Mouse (Mus musculus) embryonic facial prominence, embryonic 11.5 days (tissue): ENCODE results near the gene Asic2. TPM values are rescaled to one million over a fixed set of nuclear protein-coding genes. Genes with fewer than 3 reads are reported as not detected.

Source experiments
- ATAC-seq: fragments of 200-750 bp; cut with Nextera tagmentation; replicated peaks from 2 replicates; pipeline ENCODE4 v1.8.0; 2017; ENCODE audit warnings: low read depth; ENCODE audit not compliant: insufficient number of reproducible peaks, low FRiP score, low TSS enrichment
- DNase-seq: peaks from one replicate; pipeline ENCODE4 v3.0.0-alpha.2; 2015; ENCODE audit warnings: low spot score
- H3K27ac ChIP-seq: fragments of 300-500 bp; sonication (generic); replicated peaks from 2 replicates; pipeline ENCODE4 v1.5.1; 2014; ENCODE audit warnings: mild to moderate bottlenecking, low read depth, low read length, control low read depth
- H3K27me3 ChIP-seq: fragments of 300-500 bp; sonication (generic); 2 replicates; pipeline ENCODE4 v1.6.1; 2014; ENCODE audit warnings: mild to moderate bottlenecking, low read length, moderate library complexity, mixed read lengths; ENCODE audit not compliant: control insufficient read depth, insufficient read depth
- H3K36me3 ChIP-seq: fragments of 300-500 bp; sonication (generic); replicated peaks from 2 replicates; pipeline ENCODE4 v1.6.1; 2014; ENCODE audit warnings: low read depth, mild to moderate bottlenecking, low read length, moderate library complexity, mixed read lengths; ENCODE audit not compliant: control insufficient read depth, insufficient read depth
- H3K4me1 ChIP-seq: fragments of 300-500 bp; sonication (generic); 2 replicates; pipeline ENCODE4 v1.6.1; 2014; ENCODE audit warnings: low read length, mixed read lengths; ENCODE audit not compliant: control insufficient read depth, insufficient read depth
- H3K4me2 ChIP-seq: fragments of 300-500 bp; sonication (generic); 2 replicates; pipeline ENCODE4 v1.6.1; 2014; ENCODE audit warnings: low read depth, mild to moderate bottlenecking, control low read depth, low read length, moderate library complexity
- H3K4me3 ChIP-seq: fragments of 300-500 bp; sonication (generic); 2 replicates; pipeline ENCODE4 v1.5.1; 2014; ENCODE audit warnings: low read depth, low read length, control low read depth
- H3K9ac ChIP-seq: fragments of 300-500 bp; sonication (generic); replicated peaks from 2 replicates; pipeline ENCODE4 v1.6.1; 2014; ENCODE audit warnings: mild to moderate bottlenecking, control low read depth, low read length
- H3K9me3 ChIP-seq: fragments of 300-500 bp; sonication (generic); replicated peaks from 2 replicates; pipeline ENCODE4 v1.6.1; 2016; ENCODE audit warnings: mild to moderate bottlenecking, low read length, inconsistent platforms, mixed read lengths; ENCODE audit not compliant: control insufficient read depth
- WGBS: fragments of 180-500 bp; shearing (Covaris S2); extraction: QIAGEN DNeasy Blood & Tissue Kit; methylation state at CpG from one replicate; pipeline ENCODE4 v1.1.7; 2014; 5-methylcytosine and 5-hydroxymethylcytosine counted together
- polyA plus RNA-seq: library from polyadenylated mRNA; unstranded; fragments of >200 nt; fragmentation: Nextera tagmentation; extraction: Ambion mirVana; gene quantifications from 2 replicates; pipeline ENCODE4 v1.2.1, GENCODE M21; 2014

Gene Asic2
- polyA plus RNA-seq, 1 experiment from 2014 or later = 0.46 TPM

GRCm38 (mm10) chr11:80868039-80868438, 1100.2 kb downstream of the Asic2 start:
- Histone ChIP-seq H3K27me3 (no peaks in the 10 kb centered on the region), H3K4me2 (no peak overlapping the region), H3K9me3 (no peaks in the 10 kb centered on the region), H3K27ac (no peak overlapping the region), H3K4me3 (no peak overlapping the region), H3K36me3 (no peaks in the 10 kb centered on the region), H3K4me1 (no peaks in the 10 kb centered on the region), H3K9ac (no peak overlapping the region)
- DNase-seq (no peak), ATAC-seq (no peak)
- 94% methylated on average over 1 of the region's 1 CpGs for WGBS

GRCm38 (mm10) chr11:80862941-80863340, 1105.3 kb downstream of the Asic2 start:
- no peaks in the 10 kb centered on the region for H3K27me3 ChIP-seq
- H3K9me3 ChIP-seq = no peaks in the 10 kb centered on the region
- no peak overlapping the region for H3K27ac ChIP-seq
- H3K4me1 ChIP-seq = no peaks in the 10 kb centered on the region
- H3K4me2 ChIP-seq = no peak overlapping the region
- H3K4me3 ChIP-seq = no peak overlapping the region
- no peak overlapping the region for H3K9ac ChIP-seq
- DNase-seq = no peak
- 87% methylated on average over 7 of the region's 7 CpGs for WGBS
- no peak for ATAC-seq
- H3K36me3 ChIP-seq = no peaks in the 10 kb centered on the region

- DNase-seq (no peak), ATAC-seq (no peak)
- Histone ChIP-seq H3K4me3 (no peak within 1 kb of the TSS), H3K27ac (no peak within 1 kb of the TSS), H3K4me1 (no peaks in the 10 kb centered on the region), H3K4me2 (no peak within 1 kb of the TSS), H3K9ac (no peak within 1 kb of the TSS), H3K36me3 (no peaks in the 10 kb centered on the region), H3K9me3 (no peaks in the 10 kb centered on the region), H3K27me3 (no peaks in the 10 kb centered on the region)
- WGBS = 81% methylated on average over 10 of the region's 10 CpGs
These were observed 1110.2 kb downstream of the Asic2 start, which contains the start of gene Spaca3 for GRCm38 (mm10) chr11:80858065-80858464. Gene Spaca3 (plus strand): TSS chr11:80858365.

- no peak overlapping the region for H3K4me2 ChIP-seq
- no peak overlapping the region for H3K9ac ChIP-seq
- ATAC-seq (no peak), DNase-seq (no peak)
- H3K36me3 ChIP-seq = no peaks in the 10 kb centered on the region
- WGBS = 80% methylated on average over 2 of the region's 2 CpGs
- no peak overlapping the region for H3K27ac ChIP-seq
- H3K4me3 ChIP-seq = no peak overlapping the region
- H3K27me3 ChIP-seq = no peaks in the 10 kb centered on the region
- no peaks in the 10 kb centered on the region for H3K4me1 ChIP-seq
- no peaks in the 10 kb centered on the region for H3K9me3 ChIP-seq
These were observed 1111.4 kb downstream of the Asic2 start for GRCm38 (mm10) chr11:80856827-80857226.

- 72% methylated on average over 7 of the region's 7 CpGs for WGBS
- Histone ChIP-seq H3K4me2 (no peak overlapping the region), H3K9ac (no peak overlapping the region), H3K9me3 (no peaks in the 10 kb centered on the region), H3K4me3 (no peak overlapping the region), H3K36me3 (no peaks in the 10 kb centered on the region), H3K4me1 (no peaks in the 10 kb centered on the region), H3K27me3 (no peaks in the 10 kb centered on the region), H3K27ac (no peak overlapping the region)
- DNase-seq (no peak), ATAC-seq (no peak)
These were observed 1113.3 kb downstream of the Asic2 start for GRCm38 (mm10) chr11:80854908-80855307.

GRCm38 (mm10) chr11:80854430-80854829, 1113.8 kb downstream of the Asic2 start:
- no peak overlapping the region for H3K4me2 ChIP-seq
- no peak overlapping the region for H3K9ac ChIP-seq
- no peaks in the 10 kb centered on the region for H3K4me1 ChIP-seq
- DNase-seq (no peak), ATAC-seq (no peak)
- WGBS = 86% methylated on average over 11 of the region's 11 CpGs
- H3K27ac ChIP-seq = no peak overlapping the region
- no peaks in the 10 kb centered on the region for H3K27me3 ChIP-seq
- no peaks in the 10 kb centered on the region for H3K36me3 ChIP-seq
- no peaks in the 10 kb centered on the region for H3K9me3 ChIP-seq
- no peak overlapping the region for H3K4me3 ChIP-seq

- no peak overlapping the region for H3K27ac ChIP-seq
- H3K9ac ChIP-seq = no peak overlapping the region
- H3K9me3 ChIP-seq = no peaks in the 10 kb centered on the region
- DNase-seq (peak; percentile 20), ATAC-seq (no peak)
- no peaks in the 10 kb centered on the region for H3K36me3 ChIP-seq
- WGBS = 75% methylated on average over 3 of the region's 3 CpGs
- no peak overlapping the region for H3K4me2 ChIP-seq
- H3K27me3 ChIP-seq = no peaks in the 10 kb centered on the region
- no peak overlapping the region for H3K4me3 ChIP-seq
- H3K4me1 ChIP-seq = no peaks in the 10 kb centered on the region
These were observed 1115.2 kb downstream of the Asic2 start for GRCm38 (mm10) chr11:80853014-80853413.

GRCm38 (mm10) chr11:80851859-80852258, 1116.4 kb downstream of the Asic2 start:
- no peaks in the 10 kb centered on the region for H3K4me1 ChIP-seq
- H3K36me3 ChIP-seq = no peaks in the 10 kb centered on the region
- ATAC-seq = no peak
- no peaks in the 10 kb centered on the region for H3K27me3 ChIP-seq
- whole genome bisulfite sequencing = 37% methylated on average over 5 of the region's 5 CpGs
- no peak overlapping the region for H3K27ac ChIP-seq
- H3K9me3 ChIP-seq = no peaks in the 10 kb centered on the region
- H3K9ac ChIP-seq = no peak overlapping the region
- H3K4me3 ChIP-seq = no peak overlapping the region
- H3K4me2 ChIP-seq = no peak overlapping the region
- peak; percentile 69 for DNase-seq
